Mouse (Mus musculus) stomach, postnatal 0 days (tissue): ENCODE results near the gene Trnau1ap. TPM values are rescaled to one million over a fixed set of nuclear protein-coding genes. Genes with fewer than 3 reads are reported as not detected.

Experiments
- ATAC-seq: fragments of 200-750 bp; cut with Nextera tagmentation; 2 replicates; pipeline ENCODE4 v1.8.0; 2017; ENCODE audit not compliant: low FRiP score, low TSS enrichment
- DNase-seq: peaks from one replicate; pipeline ENCODE4 v3.0.0-alpha.2; 2016; ENCODE audit warnings: low spot score
- H3K27ac ChIP-seq: fragments of 300-500 bp; sonication (generic); replicated peaks from 2 replicates; pipeline ENCODE4 v1.5.1; 2014; ENCODE audit warnings: mild to moderate bottlenecking, control low read depth
- H3K27me3 ChIP-seq: fragments of 300-500 bp; sonication (generic); 2 replicates; pipeline ENCODE4 v1.6.1; 2014; ENCODE audit warnings: low read length; ENCODE audit not compliant: control insufficient read depth, insufficient read depth
- H3K36me3 ChIP-seq: fragments of 300-500 bp; sonication (generic); 2 replicates; pipeline ENCODE4 v1.6.1; 2014; ENCODE audit warnings: low read length, mixed read lengths; ENCODE audit not compliant: control insufficient read depth, insufficient read depth
- H3K4me1 ChIP-seq: fragments of 300-500 bp; sonication (generic); replicated peaks from 2 replicates; pipeline ENCODE4 v1.6.1; 2014; ENCODE audit warnings: antibody characterized with exemption; ENCODE audit not compliant: control insufficient read depth, insufficient read depth
- H3K4me2 ChIP-seq: fragments of 300-500 bp; sonication (generic); replicated peaks from 2 replicates; pipeline ENCODE4 v1.6.1; 2014; ENCODE audit warnings: low read depth, mild to moderate bottlenecking, control low read depth, moderate library complexity
- H3K4me3 ChIP-seq: fragments of 300-500 bp; sonication (generic); 2 replicates; pipeline ENCODE4 v1.5.1; 2014; ENCODE audit warnings: low read depth, low read length, control low read depth
- H3K9ac ChIP-seq: fragments of 300-500 bp; sonication (generic); 2 replicates; pipeline ENCODE4 v1.6.1; 2014; ENCODE audit warnings: mild to moderate bottlenecking, low read length, control low read depth, mixed read lengths
- H3K9me3 ChIP-seq: fragments of 300-500 bp; sonication (generic); 2 replicates; pipeline ENCODE4 v1.6.1; 2016; ENCODE audit warnings: low read length; ENCODE audit not compliant: control insufficient read depth
- CTCF ChIP-seq: IDR thresholded peaks from 2 replicates; pipeline ENCODE4 v1.5.1; 2016; ENCODE audit warnings: antibody characterized with exemption, low read depth, mild to moderate bottlenecking, moderate library complexity
- EP300 ChIP-seq: optimal IDR thresholded peaks from 2 replicates; pipeline ENCODE3; 2016; ENCODE audit warnings: antibody characterized with exemption
- WGBS: fragments of 180-500 bp; shearing (Covaris S2); extraction: QIAGEN DNeasy Blood & Tissue Kit; methylation state at CpG from one replicate; pipeline ENCODE4 v1.1.7; 2014; 5-methylcytosine and 5-hydroxymethylcytosine counted together
- polyA plus RNA-seq: library from polyadenylated mRNA; unstranded; fragments of >200 nt; fragmentation: Nextera tagmentation; extraction: Ambion mirVana; gene quantifications from 2 replicates; pipeline ENCODE4 v1.2.1, GENCODE M21; 2015

The Trnau1ap gene
- polyA plus RNA-seq, 1 experiment from 2014 or later = 45.7 TPM

DNA sequence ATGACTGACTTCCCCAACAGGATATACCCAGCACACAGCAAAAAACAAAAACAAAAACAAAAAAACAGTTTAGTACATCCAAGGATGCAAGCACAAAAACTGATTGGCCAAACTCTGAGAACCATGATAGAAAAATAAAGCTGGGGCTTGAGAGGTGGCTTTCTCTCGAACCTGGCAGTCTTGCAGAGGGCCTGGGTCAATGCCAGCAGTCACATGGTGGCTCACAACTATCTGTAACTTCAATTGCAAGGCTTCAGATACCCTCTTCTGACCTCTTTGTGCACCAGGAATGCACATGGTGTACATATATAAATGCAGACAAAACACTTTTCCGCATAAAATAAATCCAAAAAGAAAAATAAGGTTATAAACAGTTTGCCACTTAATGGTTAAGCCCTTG, 56.2 kb downstream of the Trnau1ap start:
- DNase-seq = no peak
- H3K4me1 ChIP-seq = 0 out of 2 replicates have a peak, but pooled peaks cover 2% of the 10 kb centered on the region
- H3K36me3 ChIP-seq = no peaks in the 10 kb centered on the region
- WGBS = 48% methylated on average over 2 of the region's 2 CpGs
- no peak for ATAC-seq
- peak overlapping the region; percentile 70 for H3K4me2 ChIP-seq
- TF ChIP-seq CTCF = no peak
- no peak for TF ChIP-seq EP300
- H3K27ac ChIP-seq = no peak overlapping the region
- H3K9ac ChIP-seq = no peak overlapping the region
- H3K9me3 ChIP-seq = no peaks in the 10 kb centered on the region
- H3K27me3 ChIP-seq = no peaks in the 10 kb centered on the region
- no peak overlapping the region for H3K4me3 ChIP-seq

DNA sequence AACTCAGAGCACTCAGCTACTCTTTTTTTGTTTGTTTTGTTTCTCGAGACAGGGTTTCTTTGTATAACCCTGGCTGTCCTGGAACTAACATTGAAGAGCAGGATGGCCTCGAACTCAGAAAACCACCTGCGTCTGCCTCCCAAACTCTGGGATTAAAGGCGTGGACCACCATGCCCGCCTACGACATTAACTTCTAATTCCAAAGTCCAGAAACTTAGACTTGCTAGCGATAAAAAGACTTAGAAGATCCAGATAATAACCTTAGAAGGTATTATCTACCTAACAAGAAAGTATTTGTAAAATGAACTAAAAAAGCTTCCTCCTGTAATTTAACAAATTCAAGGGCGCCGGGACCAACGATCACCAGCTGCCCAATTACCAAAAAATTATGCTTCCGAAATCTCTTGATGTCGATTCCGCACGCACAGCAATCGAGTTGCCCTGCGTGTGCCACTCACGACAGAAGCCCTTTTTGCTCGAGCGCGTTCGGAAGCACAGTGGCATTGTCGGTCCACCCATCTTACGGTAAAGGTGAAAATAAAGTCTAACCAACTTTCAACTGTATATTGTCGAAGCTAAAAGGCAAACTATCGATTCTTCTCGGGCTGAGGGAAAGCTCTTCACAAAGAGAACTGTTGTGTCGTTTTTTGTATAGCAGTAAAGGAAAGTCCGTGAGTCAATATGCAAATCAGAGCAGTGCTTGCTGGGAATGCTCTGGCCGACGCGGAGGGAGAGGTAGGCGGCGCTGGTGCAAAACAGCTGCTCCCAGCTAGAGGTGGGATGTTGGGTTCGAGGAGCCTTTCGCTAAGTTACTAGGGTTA, 59.4 kb downstream of the Trnau1ap start:
- DNase-seq = peak; percentile 87
- H3K4me1 ChIP-seq = 0 out of 2 replicates have a peak, but pooled peaks cover 2% of the 10 kb centered on the region
- WGBS = under 1% methylated on average over 35 of the region's 35 CpGs
- no peaks in the 10 kb centered on the region for H3K9me3 ChIP-seq
- H3K36me3 ChIP-seq = no peaks in the 10 kb centered on the region
- peak overlapping the region; percentile 33 for H3K4me3 ChIP-seq
- no peaks in the 10 kb centered on the region for H3K27me3 ChIP-seq
- TF ChIP-seq CTCF = peak; percentile 74
- peak; percentile 93 for TF ChIP-seq EP300
- peak overlapping the region; percentile 72 for H3K9ac ChIP-seq
- ATAC-seq = peak; percentile 79
- H3K27ac ChIP-seq = peak overlapping the region; percentile 97
- H3K4me2 ChIP-seq = peak overlapping the region; percentile 60

- H3K27ac ChIP-seq = peak overlapping the region; percentile 97
- H3K4me3 ChIP-seq = no peak overlapping the region
- H3K4me2 ChIP-seq = no peak overlapping the region
- H3K9me3 ChIP-seq = no peaks in the 10 kb centered on the region
- TF ChIP-seq CTCF (peak; percentile 69), EP300 (no peak)
- no peak overlapping the region for H3K9ac ChIP-seq
- ATAC-seq (no peak), DNase-seq (no peak)
- H3K4me1 ChIP-seq = 0 out of 2 replicates have a peak, but pooled peaks cover 2% of the 10 kb centered on the region
- no peaks in the 10 kb centered on the region for H3K36me3 ChIP-seq
- no peaks in the 10 kb centered on the region for H3K27me3 ChIP-seq
- WGBS = 6% methylated on average over 6 of the region's 6 CpGs
Measured at GRCm38 (mm10) chr4:132268871-132269739, 60.2 kb downstream of the Trnau1ap start.

GRCm38 (mm10) chr4:132266835-132267349, 62.4 kb downstream of the Trnau1ap start:
- no peak overlapping the region for H3K27ac ChIP-seq
- ATAC-seq = no peak
- H3K9me3 ChIP-seq = no peaks in the 10 kb centered on the region
- no peaks in the 10 kb centered on the region for H3K36me3 ChIP-seq
- TF ChIP-seq EP300 (no peak), CTCF (no peak)
- no peak overlapping the region for H3K4me3 ChIP-seq
- no peaks in the 10 kb centered on the region for H3K4me1 ChIP-seq
- no peak overlapping the region for H3K4me2 ChIP-seq
- no peak for DNase-seq
- 63% methylated on average over 3 of the region's 3 CpGs for WGBS
- no peak overlapping the region for H3K9ac ChIP-seq
- no peaks in the 10 kb centered on the region for H3K27me3 ChIP-seq

GRCm38 (mm10) chr4:132263313-132263712, 66.0 kb downstream of the Trnau1ap start:
- H3K9ac ChIP-seq = no peak overlapping the region
- no peaks in the 10 kb centered on the region for H3K4me1 ChIP-seq
- ATAC-seq (no peak), DNase-seq (no peak)
- no peak overlapping the region for H3K27ac ChIP-seq
- 89% methylated on average over 7 of the region's 7 CpGs for WGBS
- H3K9me3 ChIP-seq = no peaks in the 10 kb centered on the region
- no peaks in the 10 kb centered on the region for H3K27me3 ChIP-seq
- H3K4me3 ChIP-seq = no peak overlapping the region
- no peaks in the 10 kb centered on the region for H3K36me3 ChIP-seq
- H3K4me2 ChIP-seq = no peak overlapping the region
- no peak for TF ChIP-seq CTCF
- TF ChIP-seq EP300 = no peak
